Mouse (Mus musculus) embryonic facial prominence, embryonic 11.5 days (tissue): ENCODE measurements at regions not wholly inside any gene's neighbourhood (a gene's known extent, or its start where the extent isn't known, plus 50 kb on each side); places are given as distances from the start of the nearest gene placed in this dataset.

Experiments used
- ATAC-seq: fragments of 200-750 bp; cut with Nextera tagmentation; replicated peaks from 2 replicates; pipeline ENCODE4 v1.8.0; 2017; ENCODE audit warnings: low read depth; ENCODE audit not compliant: insufficient number of reproducible peaks, low FRiP score, low TSS enrichment
- DNase-seq: peaks from one replicate; pipeline ENCODE4 v3.0.0-alpha.2; 2015; ENCODE audit warnings: low spot score
- H3K27ac ChIP-seq: fragments of 300-500 bp; sonication (generic); replicated peaks from 2 replicates; pipeline ENCODE4 v1.5.1; 2014; ENCODE audit warnings: mild to moderate bottlenecking, low read depth, low read length, control low read depth
- H3K27me3 ChIP-seq: fragments of 300-500 bp; sonication (generic); 2 replicates; pipeline ENCODE4 v1.6.1; 2014; ENCODE audit warnings: mild to moderate bottlenecking, low read length, moderate library complexity, mixed read lengths; ENCODE audit not compliant: control insufficient read depth, insufficient read depth
- H3K36me3 ChIP-seq: fragments of 300-500 bp; sonication (generic); replicated peaks from 2 replicates; pipeline ENCODE4 v1.6.1; 2014; ENCODE audit warnings: low read depth, mild to moderate bottlenecking, low read length, moderate library complexity, mixed read lengths; ENCODE audit not compliant: control insufficient read depth, insufficient read depth
- H3K4me1 ChIP-seq: fragments of 300-500 bp; sonication (generic); 2 replicates; pipeline ENCODE4 v1.6.1; 2014; ENCODE audit warnings: low read length, mixed read lengths; ENCODE audit not compliant: control insufficient read depth, insufficient read depth
- H3K4me2 ChIP-seq: fragments of 300-500 bp; sonication (generic); 2 replicates; pipeline ENCODE4 v1.6.1; 2014; ENCODE audit warnings: low read depth, mild to moderate bottlenecking, control low read depth, low read length, moderate library complexity
- H3K4me3 ChIP-seq: fragments of 300-500 bp; sonication (generic); 2 replicates; pipeline ENCODE4 v1.5.1; 2014; ENCODE audit warnings: low read depth, low read length, control low read depth
- H3K9ac ChIP-seq: fragments of 300-500 bp; sonication (generic); replicated peaks from 2 replicates; pipeline ENCODE4 v1.6.1; 2014; ENCODE audit warnings: mild to moderate bottlenecking, control low read depth, low read length
- H3K9me3 ChIP-seq: fragments of 300-500 bp; sonication (generic); replicated peaks from 2 replicates; pipeline ENCODE4 v1.6.1; 2016; ENCODE audit warnings: mild to moderate bottlenecking, low read length, inconsistent platforms, mixed read lengths; ENCODE audit not compliant: control insufficient read depth
- WGBS: fragments of 180-500 bp; shearing (Covaris S2); extraction: QIAGEN DNeasy Blood & Tissue Kit; methylation state at CpG from one replicate; pipeline ENCODE4 v1.1.7; 2014; 5-methylcytosine and 5-hydroxymethylcytosine counted together

GRCm38 (mm10) chr19:23507256-23507851, 59.1 kb upstream of the Mamdc2 start:
- Histone ChIP-seq H3K27ac (no peak overlapping the region), H3K4me1 (no peaks in the 10 kb centered on the region), H3K4me2 (no peak overlapping the region), H3K27me3 (no peaks in the 10 kb centered on the region), H3K9ac (peak overlapping the region; percentile 32), H3K36me3 (no peaks in the 10 kb centered on the region), H3K9me3 (no peaks in the 10 kb centered on the region), H3K4me3 (no peak overlapping the region)
- no peak for DNase-seq
- no peak for ATAC-seq
- WGBS, result 8% methylated on average over 14 of the region's 14 CpGs
